Mouse (Mus musculus): Measurements from ENCODE around the gene Lrrc57. TPM values are rescaled to one million over a fixed set of nuclear protein-coding genes. Genes with fewer than 3 reads are reported as not detected.

Gene Lrrc57
- total RNA-seq (2022) = 10 to 100 TPM; 27.0 to 37.3 (median 29.3) TPM

DNA sequence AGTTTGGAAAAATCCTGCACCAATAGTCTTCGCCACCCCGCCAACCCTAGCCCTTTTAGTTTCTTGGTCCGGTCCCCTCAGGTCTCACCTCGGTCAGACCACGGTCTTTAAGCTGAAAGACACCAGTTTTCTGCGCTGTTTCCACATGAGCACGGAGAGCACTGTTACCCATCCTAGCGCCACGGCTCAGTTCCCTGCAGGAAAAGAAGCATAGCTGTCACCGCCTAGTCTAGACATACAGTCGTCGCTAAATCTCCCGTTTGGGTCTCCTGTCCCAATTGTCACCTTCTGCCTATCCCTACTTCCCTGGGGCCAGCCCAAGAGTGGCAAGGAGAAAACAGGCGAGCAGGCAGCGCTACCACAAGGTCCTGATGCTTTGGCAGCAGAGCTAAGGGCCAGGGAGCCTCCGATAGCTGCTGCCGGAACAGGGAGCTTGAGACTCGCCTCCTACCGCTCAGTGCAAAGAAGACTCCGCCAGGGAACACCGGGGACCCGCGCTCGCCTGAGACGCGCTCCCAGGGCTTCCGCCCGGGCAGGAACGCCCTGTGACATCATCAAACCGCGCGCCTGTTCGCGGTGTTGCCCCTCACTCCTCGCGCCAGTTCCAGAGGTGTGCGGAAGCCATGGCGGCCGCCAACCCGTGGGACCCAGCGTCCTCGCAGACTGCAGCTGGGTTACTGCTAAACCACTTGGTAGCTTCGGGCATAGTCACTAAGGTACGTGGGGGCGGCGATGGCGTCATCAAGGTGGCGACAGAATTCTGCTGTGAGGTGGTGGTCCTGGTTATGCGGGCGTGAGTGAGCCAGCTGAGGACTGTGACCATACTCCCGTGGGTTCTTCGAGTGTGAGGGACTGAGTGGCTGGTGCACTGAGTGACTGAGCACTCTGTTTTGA lies at the start of gene Lrrc57, which contains the start of gene Haus2:
Lrrc57 (minus strand) TSS at position 691 of the 894 bp plus-strand sequence.
Haus2 (plus strand) TSS at position 554 of the 894 bp plus-strand sequence.
- peak; percentile 87 to 92 for DNase-seq (ENCODE audit: low spot score in 2 of 2)

DNA sequence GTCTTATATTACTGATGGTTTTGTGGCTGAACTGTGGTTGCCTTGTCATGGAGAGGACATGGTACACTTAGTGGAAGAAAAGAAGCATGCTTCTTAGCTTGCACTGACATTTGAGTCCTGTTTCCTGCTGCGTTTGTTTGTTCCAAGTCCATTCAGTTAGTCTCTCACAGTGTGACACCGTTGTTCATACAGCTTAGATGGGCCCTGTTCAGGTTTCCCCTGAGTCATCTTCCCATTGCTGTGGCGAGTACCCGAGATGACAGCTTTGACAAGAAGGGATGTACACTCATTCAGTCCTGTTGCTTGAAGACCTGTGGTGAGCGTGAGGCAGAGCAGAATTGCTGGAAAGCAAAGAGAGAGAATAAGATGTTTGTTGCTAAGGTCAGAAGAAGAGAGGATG lies 49.2 kb upstream of the Lrrc57 start:
- no peak for DNase-seq (ENCODE audit: low spot score in 2 of 2)

DNA sequence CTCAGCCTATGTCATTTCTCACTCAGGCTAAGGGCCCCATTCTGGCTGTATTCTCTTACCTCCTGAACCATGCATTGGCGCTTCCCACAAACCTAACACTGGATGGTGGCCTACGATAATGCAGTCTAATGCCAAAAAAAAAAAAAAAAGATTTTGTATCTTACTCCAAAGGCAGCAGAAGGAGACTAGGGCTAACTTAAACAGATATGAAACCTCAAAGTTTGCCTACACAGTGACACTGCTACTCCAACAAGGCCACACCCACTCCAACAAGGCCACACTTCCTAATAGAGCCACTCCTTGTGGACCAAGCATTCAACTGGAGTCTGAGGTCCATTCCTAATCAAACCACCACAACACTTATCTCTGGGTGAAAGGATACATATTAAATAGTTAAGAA lies 47.4 kb upstream of the Lrrc57 start:
- no peak for DNase-seq (ENCODE audit: low spot score in 2 of 2)

DNA sequence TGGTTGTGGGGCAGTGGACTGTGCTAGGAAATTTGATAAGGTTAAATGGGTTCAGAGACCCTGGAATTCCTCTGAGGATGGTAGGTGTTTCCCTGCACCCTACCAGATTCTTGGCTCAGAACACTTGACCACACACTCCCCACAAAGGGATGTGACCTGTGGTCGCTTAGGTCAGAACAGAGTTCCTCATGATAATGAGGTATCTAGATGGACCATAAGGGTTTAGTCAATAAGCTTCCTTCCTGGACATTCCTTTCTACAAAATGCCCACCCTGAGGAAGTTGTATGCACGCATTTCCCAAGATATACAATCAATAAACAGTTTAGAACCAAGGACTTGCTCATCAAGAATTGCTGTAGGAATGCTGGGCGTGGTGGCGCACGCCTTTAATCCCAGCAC lies 46.6 kb upstream of the Lrrc57 start:
- no peak for DNase-seq (ENCODE audit: low spot score in 2 of 2)

DNA sequence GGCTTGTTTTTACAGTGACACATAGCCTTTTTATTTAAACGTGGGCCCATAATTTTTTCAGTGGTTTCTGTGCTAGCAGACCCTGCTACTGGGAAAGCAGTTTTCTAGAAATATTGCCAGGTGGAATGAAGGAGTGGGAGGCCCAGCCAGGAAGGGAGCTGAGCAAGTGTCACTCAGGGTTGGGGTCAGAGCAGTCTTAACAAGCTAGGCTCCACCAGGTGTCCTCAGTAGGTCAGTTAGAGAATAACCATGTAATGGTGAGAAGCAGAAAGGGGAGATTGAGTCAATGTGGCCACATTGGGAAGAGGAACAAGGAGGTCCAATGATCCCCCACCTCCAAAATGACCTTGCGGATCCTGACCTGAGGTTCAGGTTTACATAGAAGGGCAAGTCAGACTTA lies 45.4 kb upstream of the Lrrc57 start:
- no peak for DNase-seq (ENCODE audit: low spot score in 2 of 2)

DNA sequence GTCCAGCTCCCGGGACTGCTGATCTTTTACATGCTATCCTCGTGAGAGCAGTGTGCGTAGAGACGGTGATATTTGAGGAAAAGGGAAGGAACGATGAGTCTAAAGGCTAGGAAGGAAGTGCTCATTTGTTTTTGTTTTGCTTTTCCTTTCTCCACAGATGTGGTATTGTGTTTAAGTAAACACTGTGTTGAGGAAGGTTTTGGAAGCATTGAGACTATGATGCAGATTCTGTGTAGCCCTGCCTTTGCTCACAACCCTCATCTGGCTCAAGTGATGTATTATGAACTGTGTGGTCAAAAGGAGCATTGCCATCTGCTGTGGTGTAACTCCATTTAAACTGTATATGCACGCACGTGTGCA lies 43.6 kb upstream of the Lrrc57 start:
- no peak for DNase-seq (ENCODE audit: low spot score in 2 of 2)

DNA sequence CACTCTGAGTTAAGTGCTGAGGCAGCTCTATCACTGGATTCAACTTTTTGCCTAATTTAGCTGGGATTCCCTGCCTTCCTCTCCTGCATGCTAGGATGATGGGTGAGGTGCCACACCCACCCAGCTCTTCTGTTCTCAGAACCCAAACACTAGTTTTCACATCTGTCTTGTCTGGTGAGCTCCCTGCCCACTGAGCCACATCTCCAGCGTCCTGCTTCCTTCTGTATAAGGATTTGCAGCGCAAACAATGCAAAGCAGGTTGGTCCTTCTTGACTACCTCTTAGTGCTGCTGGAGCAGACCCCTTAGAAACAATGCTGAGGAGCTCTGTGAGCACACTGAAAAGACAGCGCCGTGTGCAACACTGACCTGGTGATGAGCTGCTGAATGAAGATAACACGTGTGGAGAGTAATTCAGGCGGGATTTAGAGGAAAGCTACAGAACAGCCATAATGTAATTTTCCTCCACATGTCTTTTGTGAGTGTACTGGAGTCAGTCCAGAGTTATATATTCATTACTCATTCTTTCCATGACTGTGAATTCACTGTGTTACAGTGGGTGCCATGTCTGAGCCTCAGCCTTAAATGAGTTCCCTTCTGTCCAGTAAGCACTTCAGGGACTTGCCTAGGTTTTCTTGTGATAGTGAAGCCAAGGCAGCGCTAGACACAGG lies 43.1 kb upstream of the Lrrc57 start:
- no peak for DNase-seq (ENCODE audit: low spot score in 2 of 2)

DNA sequence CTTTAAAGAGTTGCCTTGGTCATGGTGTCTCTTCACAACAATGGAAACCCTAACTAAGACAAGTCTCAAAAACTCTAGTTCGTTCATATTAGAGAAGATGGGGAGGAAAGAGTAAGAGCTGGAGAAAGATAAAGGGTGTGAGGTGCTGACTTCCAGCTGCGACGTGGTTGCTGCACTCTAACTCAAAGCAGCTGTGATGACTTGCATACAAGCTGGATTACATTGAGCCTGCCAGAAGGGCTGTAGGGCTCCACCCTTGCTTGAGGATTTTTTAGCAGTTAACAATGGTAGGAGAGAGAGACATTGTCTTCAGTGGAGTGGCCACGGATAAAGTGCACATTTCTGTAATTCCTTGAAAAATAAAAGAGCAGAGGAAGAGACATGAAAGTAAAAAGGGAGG lies 37.5 kb upstream of the Lrrc57 start:
- no peak for DNase-seq (ENCODE audit: low spot score in 2 of 2)

DNA sequence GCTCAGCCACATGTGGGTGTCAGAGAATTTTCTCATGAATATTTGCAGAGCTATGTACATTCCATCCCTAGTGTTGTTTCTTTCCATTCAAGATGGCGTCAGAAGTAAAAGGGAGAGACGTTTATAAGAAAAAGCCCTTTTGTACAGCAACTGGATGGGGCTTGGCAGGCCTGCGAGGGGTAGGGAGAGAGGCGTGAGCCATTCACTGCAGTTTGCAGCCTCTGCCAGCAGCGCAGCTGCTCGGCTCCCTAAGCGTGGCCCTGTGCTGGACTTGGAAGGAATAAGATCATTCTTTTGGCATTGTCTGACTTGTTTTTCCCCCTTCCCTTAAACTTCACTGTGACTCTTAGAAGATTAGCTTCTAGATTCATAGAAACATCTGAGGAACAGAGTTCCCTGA lies 34.5 kb upstream of the Lrrc57 start:
- DNase-seq (ENCODE audit: low spot score in 2 of 2) = no peak

DNA sequence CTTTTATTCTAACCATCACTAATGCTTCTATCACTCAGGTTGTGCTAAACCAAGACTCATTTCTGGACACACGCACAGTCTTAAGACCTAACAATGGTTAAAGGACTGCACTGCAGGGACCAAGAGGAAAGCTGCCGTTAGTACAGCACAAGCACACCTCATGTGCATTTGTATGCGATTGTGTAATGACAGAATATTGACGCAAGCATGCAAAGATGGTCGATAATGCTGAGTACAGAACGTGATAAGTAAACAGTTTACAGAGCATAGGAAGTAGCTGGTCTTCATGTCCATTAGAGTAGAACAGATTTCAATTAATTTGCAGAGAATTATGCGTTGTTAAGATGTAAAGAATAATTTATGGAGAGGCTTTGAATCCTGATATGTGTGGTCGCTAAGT lies 31.5 kb upstream of the Lrrc57 start:
- DNase-seq (ENCODE audit: low spot score in 2 of 2) = no peak

DNA sequence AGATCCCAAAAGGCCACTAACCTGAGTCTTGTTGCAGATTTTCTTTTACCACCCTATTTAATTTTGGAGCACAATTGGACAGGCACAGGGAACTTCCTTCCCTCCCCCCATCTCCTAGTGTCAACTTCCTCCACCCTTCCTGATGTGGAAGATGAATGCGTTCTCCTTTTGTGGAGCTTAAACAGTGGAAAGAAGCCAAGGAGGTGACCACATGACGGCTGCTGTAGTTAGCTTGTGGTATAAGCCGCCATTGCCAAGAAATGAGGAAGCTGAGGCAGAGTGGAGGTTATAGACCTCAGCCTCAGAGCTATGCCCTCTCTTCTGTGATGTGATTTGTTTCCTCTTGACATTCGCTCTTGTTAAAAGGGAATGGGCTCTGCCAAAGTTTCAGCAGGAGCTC lies 22.6 kb upstream of the Lrrc57 start:
- no peak for DNase-seq (ENCODE audit: low spot score in 2 of 2)

DNA sequence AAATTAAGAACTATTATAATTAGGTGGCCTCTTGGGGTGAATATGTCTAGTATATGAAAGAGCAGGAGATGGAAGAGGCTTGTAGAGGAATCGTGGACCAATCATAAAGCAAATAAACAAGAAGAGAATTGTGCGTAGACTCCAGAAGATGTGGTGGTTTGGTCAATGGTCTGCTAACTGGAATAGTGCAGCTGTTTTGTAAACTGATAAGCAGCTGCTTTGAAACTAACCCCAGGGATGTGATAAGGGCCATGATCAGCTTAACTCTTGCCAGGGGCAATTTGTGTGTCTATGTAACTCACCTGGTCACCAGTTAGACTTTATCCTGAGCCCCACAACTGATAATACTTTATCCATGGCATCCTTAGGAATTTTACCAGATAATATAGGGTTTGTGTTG lies 22.2 kb upstream of the Lrrc57 start:
- DNase-seq (ENCODE audit: low spot score in 2 of 2) = no peak

DNA sequence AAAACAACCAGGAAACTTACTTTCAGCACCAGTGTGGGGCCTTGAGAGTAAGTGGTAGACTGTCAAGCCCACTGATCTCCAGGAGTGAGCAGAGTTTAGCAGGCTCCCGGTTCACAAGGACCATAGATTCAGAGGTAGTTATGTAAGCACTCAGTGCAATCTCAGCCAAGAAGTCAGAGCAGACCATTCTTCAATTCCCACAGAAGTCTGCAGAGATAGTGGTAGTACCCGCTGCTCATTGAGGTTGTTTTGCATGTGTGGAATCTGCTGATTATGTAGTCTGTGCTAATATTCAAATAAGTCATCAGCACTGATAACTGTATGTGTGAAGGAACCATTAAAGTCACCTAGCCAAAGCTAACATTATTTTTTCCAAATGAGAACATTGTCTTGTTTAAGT lies 21.3 kb upstream of the Lrrc57 start:
- no peak for DNase-seq (ENCODE audit: low spot score in 2 of 2)

DNA sequence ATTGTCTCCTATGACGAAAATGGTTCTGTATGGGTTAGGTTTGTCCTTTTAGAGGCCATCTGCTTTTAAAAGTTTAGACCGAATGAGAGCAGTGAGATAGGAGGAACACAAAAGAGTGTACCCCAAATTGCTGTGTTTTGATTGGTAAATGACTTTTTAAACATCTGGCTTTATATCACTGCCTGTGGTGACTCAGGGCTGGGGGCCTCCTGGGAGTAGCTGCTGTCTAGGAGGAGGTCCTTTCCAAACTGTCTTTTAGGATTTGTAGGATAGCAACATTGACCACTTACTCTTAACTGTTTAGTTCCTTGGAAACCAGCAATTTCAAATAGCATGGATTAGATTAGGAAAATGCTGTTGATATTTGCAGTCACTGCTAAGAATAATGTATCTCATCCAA lies 20.9 kb upstream of the Lrrc57 start:
- no peak for DNase-seq (ENCODE audit: low spot score in 2 of 2)

DNA sequence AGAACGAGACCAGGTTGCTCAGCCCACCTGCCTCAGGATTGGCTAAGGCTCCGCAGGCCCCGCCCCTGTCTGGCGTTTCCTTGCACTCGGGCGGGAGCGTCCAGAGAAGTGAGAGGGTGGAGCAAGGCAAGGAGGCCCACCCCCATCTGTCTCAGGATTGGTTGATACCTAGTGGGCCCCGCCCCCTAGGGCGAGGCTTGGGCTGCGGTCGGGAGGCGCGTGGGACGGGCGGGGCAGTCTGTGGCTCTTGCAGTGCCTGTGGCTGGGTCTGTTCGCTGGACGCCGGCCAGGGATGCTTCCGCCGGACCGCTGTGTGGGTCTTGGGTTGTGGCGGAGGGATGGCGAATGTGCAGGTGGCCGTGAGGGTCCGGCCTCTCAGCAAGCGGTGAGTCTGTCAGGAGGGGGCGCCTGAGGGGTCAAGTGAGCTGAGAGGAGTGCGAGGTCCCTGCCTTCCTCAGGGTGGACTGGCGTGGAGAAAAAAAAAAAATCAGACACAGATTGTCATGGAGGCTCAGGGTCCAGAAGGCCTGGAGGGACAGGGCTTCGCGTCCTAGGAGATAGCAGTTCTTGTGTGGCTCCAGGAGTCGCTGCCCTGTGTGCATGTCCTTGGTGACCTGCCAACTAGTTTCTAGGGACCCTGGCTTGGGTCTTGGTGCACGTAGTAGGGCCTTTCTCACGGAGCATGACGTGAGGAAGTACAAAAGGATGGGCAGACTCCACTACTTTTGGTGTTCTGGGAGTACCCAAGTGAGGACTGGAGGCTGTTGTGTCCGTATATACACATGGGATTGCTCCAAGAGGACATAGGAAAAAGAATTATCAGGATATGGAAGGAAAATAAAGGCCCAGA lies 19.8 kb upstream of the Lrrc57 start, which contains the start of gene Stard9:
Stard9 (plus strand) TSS at position 236 of the 850 bp plus-strand sequence.
- peak; percentile 83 to 99 for DNase-seq (ENCODE audit: low spot score in 2 of 2)

DNA sequence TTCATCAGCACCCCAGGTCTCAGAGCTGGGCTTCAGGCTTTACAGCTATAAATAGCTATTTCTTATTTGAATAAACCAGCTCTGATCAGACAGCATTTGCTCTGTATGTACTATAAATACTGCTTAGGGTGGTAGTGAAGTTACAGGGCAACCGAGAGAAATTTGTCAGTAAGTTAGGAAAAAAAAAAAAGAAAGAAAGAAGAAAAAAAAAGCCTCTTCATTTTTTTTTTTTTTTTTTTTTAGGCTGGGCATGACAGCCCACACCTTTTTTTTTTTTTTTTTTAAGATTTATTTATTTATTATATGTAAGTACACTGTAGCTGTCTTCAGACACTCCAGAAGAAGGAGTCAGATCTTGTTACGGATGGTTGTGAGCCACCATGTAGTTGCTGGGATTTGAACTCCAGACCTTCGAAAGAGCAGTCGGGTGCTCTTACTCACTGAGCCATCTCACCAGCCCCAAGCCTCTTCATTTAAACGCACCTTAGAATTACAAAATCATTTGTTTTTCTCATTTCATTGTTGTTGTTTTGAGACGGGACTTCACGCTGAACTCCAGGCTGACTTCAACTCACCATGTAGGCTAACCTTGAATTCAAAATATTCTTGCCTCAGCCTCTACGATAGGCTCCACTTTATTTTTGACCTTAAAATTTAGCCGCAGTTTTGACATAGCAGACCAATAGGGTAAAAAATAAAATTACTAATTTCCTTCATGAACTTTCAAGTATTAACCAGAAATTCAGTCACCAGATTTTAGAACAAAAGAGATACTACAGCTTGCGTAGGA lies 19.0 kb upstream of the Lrrc57 start:
- DNase-seq (ENCODE audit: low spot score in 2 of 2) = no peak

DNA sequence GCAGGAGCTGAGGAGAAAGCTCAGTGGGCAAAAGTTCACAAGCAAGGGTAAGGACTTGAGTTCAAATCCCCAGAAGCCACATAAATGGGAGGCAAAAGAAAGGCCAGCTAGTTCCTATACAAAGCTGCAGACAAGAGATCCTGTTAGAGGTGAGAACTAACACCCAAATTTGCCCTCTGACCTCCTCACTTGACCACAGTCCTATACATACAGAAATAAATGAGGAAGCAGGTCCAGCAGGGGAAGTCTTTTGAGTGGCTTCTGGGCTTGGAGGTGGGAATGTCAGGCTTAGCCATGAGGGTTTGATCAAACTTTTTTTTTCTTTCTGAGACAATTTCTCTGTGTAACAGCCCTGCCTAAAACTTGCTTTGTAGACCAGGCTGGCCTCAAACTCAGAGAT lies 13.6 kb upstream of the Lrrc57 start:
- DNase-seq (ENCODE audit: low spot score in 2 of 2) = no peak

DNA sequence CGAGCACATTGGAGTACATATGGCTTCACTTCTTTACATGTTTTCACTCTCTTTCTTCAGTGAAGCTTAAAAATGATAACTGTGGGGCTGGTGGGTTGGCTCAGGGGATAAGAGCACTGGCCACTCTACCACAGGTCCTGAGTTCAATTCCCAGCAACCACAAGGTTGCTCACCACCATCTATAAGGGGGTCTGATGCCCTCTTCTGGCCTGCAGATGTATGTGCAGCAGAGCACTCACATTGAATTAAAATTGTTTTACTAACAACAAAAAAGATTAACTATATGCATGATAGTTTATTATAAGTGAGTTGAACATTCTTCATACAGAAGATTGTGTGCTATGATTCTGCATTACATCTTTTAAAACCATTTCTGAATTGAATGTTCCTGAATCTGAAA lies 10.2 kb upstream of the Lrrc57 start:
- no peak for DNase-seq (ENCODE audit: low spot score in 2 of 2)

DNA sequence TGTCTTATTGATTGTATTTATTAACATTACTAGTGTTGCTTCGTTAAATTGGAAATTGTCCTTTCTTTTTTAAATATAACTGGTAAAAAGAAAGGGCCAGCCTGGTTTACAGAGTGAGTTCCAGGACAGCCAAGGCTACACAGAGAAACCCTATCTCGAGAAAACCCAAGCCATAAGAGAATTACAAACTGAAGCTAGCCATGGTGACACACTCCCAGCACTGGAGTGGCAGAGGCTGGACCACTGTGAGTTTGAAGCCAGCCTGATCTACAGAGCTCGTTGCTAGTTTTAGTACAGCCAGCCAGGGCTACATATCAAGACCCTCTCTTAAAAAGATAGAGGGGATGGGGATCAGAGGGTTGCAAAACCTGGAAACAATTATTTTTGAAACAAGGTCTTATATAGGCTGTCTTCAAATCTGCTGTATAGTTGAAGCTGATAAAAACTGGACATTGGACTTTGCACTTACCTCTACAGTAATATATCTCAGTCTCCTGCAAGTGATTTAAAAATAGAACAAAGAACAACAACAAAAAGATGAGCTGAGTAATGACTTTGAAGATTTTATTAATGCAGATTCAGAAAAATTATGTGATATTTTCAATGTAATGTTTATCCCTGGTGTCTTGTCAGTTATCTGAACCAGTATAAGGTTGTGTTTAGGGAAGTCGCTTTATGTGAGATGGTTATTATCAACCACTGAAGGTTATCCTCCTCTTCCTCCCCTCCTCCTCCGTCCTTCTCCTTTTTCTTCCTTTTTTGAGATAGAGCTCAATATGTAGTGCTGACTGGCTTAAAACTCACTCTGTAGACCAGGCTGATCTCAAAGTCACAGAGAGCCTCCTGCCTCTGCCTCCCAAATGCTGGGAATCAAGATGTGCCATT lies 7.2 kb upstream of the Lrrc57 start:
- DNase-seq (ENCODE audit: low spot score in 2 of 2) = no peak

Data from left cerebral cortex, adult 8-10 months (tissue).